Mouse (Mus musculus): ENCODE results near the gene Pde11a. TPM values are rescaled to one million over a fixed set of nuclear protein-coding genes. Genes with fewer than 3 reads are reported as not detected.

The Pde11a gene
- total RNA-seq, 2 experiments from 2014 or later: not detected

GRCm38 (mm10) chr2:75964051-75964450, 374.5 kb downstream of the Pde11a start:
- ATAC-seq (replicated peaks; ENCODE audit: poor library complexity): peak; percentile 42; the same call in 1 of the 2 replicates

DNA sequence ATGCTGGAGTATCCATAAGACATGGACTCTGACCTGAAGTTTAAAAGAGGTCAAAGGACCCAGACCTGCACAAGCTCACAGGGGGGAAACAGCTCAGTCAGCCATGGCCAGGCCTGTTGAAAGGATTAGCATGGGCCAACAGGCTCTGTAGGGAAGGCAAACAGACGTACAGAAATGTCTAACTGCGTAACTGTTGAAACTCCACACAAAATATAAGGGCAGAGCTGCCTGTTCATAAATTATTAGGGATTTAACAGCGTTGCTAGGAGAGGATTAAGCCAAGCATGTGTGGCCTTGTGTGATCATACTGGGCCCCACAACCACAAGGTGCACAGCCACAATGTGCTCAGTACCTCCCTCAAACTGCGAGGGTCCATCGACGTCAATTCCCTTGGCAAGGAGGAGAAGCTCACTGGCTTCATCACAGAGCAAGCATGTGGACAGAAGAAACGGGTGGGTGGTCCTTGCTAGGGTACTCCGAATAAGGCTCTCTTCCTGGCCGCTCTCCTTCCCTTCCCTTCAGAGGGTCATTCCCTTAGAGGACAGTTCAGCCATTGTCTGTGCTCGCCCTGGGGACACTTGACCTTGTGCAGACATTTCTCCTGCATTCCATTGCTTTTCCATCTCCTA, 375.2 kb downstream of the Pde11a start:
- no peak for ATAC-seq (replicated peaks; ENCODE audit: poor library complexity)

- ATAC-seq (replicated peaks; ENCODE audit: poor library complexity): no peak
Measured at GRCm38 (mm10) chr2:75960366-75961330, 377.9 kb downstream of the Pde11a start.

- ATAC-seq (replicated peaks; ENCODE audit: poor library complexity): no peak
Measured at GRCm38 (mm10) chr2:75959850-75960365, 378.7 kb downstream of the Pde11a start.

DNA sequence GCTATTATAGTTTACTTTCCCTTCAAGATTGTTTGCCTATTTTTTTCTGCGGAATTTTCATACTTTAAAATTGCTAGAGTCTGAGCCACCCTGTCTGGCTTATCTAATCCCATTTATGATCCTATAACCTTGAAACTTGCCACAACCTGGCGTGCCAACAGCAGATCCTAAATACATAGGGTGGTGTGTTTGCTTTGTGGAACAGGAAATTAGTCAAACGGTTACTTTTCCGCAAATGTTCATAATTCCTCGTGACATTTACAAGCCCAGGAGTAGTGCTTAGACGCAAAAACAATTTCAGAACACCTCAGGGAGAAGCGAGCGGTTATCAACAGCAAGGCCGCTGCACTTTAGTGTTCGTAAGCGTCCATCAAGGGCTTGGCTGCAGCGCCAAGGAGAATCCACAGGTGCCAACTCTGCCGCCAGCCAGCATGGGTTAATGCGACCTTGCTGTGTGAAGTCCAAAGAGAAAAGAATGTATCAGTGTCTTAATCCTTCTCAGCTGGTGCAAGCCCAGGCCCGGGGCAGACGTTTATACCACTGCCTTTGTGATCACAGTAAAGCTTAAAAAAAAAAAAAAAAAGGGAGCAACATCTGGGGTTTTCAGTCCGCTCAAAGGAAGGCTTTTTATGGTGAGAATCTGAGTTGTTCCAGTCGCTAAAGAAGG, 379.3 kb downstream of the Pde11a start:
- no peak for ATAC-seq (replicated peaks; ENCODE audit: poor library complexity)

GRCm38 (mm10) chr2:75955709-75956108, 382.9 kb downstream of the Pde11a start:
- ATAC-seq (replicated peaks; ENCODE audit: poor library complexity): no peak

DNA sequence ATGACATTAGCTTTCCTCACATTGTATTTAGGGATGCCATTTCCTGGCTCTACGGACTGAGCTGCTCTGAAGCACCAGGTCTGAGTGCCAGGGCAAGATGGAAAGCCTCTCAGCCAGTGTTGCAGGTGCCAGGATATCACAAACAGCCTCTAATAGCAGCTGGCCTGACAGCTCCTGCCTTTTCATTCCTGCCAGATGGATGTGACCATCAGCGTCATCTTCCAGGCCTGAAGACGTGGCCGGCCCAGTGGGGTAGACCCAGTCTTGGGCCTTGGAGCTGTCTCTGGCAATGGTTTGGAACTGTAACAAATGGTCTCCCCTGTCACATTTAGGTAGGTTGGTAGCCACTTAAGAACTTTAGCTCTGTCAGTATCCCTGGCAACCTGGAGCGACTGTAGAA, 385.3 kb downstream of the Pde11a start:
- ATAC-seq (replicated peaks; ENCODE audit: poor library complexity): no peak

GRCm38 (mm10) chr2:75950685-75951084, 387.9 kb downstream of the Pde11a start:
- no peak for ATAC-seq (replicated peaks; ENCODE audit: poor library complexity)

Other genes with a start within 250 kb of the Pde11a start
- gene Cyct, start 21.7 kb upstream of the Pde11a start, total RNA-seq (2015): not detected in 2 replicates
- not detected in 2 replicates for gene Cyct, start 21.7 kb upstream of the Pde11a start, total RNA-seq (2017)
- gene Rbm45, start 31.2 kb upstream of the Pde11a start, total RNA-seq (2015): 19.8 and 20.1 TPM in 2 replicates
- gene Rbm45, start 31.2 kb upstream of the Pde11a start, total RNA-seq (2017): 43.7 and 52.9 TPM in 2 replicates
- 0.05 TPM in 1 of 2 replicates, not detected in the other for gene Osbpl6, start 67.7 kb upstream of the Pde11a start, total RNA-seq (2015)
- gene Osbpl6, start 67.7 kb upstream of the Pde11a start, total RNA-seq (2017): not detected in 2 replicates

Data from megakaryocyte progenitor cell, adult 5-6 weeks (primary cell).